Mouse (Mus musculus): ENCODE data around the gene Pdhx. TPM values are rescaled to one million over a fixed set of nuclear protein-coding genes. Genes with fewer than 3 reads are reported as not detected.

Gene Pdhx
- polyA plus RNA-seq, 1 experiment = 20.3 TPM

- Histone ChIP-seq H3K4me3 (ENCODE audit: insufficient read depth, low read length) (no peak overlapping the region), H3K27ac (ENCODE audit: insufficient read depth, low read length) (no peak overlapping the region), H3K4me1 (ENCODE audit: control insufficient read depth, insufficient read depth, low read length) (no peaks in the 10 kb centered on the region)
- no peak for TF ChIP-seq POLR2A (IDR thresholded peaks at IDR 0.05; ENCODE audit: low read depth, low read length)
- no peak for TF ChIP-seq CTCF (IDR thresholded peaks at IDR 0.05; ENCODE audit: borderline replicate concordance, insufficient read depth, low read length)
Observed at GRCm38 (mm10) chr2:103086432-103086831, 13.1 kb upstream of the Pdhx start.

DNA sequence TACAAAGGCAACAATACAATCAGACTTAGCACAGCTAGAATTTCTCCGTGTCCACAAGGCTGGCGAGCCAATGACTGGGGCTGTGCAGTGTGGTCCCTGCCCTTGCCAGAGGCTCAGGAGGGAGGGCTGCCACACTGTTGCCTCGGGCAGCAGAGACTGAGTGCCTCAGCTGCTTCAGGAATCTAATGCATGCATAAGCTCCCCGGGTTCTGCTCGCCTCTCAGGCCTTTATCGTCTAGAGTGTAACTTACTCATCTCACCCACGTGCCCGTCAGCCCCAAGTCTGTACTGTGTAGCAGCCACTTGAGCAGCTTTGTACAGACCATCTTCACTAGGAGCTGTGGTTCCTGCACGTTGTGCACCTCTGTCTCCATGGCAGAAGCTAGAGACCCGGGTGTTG lies 12.3 kb upstream of the Pdhx start:
- TF ChIP-seq POLR2A (IDR thresholded peaks at IDR 0.05; ENCODE audit: low read depth, low read length) (no peak), CTCF (IDR thresholded peaks at IDR 0.05; ENCODE audit: borderline replicate concordance, insufficient read depth, low read length) (no peak)
- Histone ChIP-seq H3K4me3 (ENCODE audit: insufficient read depth, low read length) (no peak overlapping the region), H3K4me1 (ENCODE audit: control insufficient read depth, insufficient read depth, low read length) (no peaks in the 10 kb centered on the region), H3K27ac (ENCODE audit: insufficient read depth, low read length) (no peak overlapping the region)

DNA sequence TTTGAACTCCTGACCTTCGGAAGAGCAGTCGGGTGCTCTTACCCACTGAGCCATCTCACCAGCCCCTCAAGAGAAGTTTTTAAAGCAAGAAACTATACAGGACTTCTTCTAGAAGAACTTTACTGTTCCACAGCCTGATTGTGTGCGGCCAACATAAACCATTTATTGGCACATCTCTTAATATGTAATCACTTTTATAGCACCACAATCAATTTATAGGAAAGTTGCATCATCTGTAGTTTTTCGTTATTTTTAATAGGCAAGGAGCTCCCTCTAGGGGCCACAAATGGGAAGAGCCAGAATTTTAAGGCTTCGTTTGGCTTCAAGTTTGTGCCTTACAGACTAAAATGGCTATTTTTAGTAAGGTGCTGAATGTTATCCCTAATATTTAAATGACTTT lies 11.1 kb upstream of the Pdhx start:
- H3K27ac ChIP-seq (ENCODE audit: insufficient read depth, low read length) = no peak overlapping the region
- H3K4me3 ChIP-seq (ENCODE audit: insufficient read depth, low read length) = no peak overlapping the region
- TF ChIP-seq CTCF (IDR thresholded peaks at IDR 0.05; ENCODE audit: borderline replicate concordance, insufficient read depth, low read length) (no peak), POLR2A (IDR thresholded peaks at IDR 0.05; ENCODE audit: low read depth, low read length) (no peak)
- H3K4me1 ChIP-seq (ENCODE audit: control insufficient read depth, insufficient read depth, low read length) = no peaks in the 10 kb centered on the region

- Histone ChIP-seq H3K4me1 (ENCODE audit: control insufficient read depth, insufficient read depth, low read length) (no peaks in the 10 kb centered on the region), H3K27ac (ENCODE audit: insufficient read depth, low read length) (no peak overlapping the region)
- TF ChIP-seq CTCF (IDR thresholded peaks at IDR 0.05; ENCODE audit: borderline replicate concordance, insufficient read depth, low read length) = no peak
- no peak for TF ChIP-seq POLR2A (IDR thresholded peaks at IDR 0.05; ENCODE audit: low read depth, low read length)
Observed at GRCm38 (mm10) chr2:103082853-103083252, 9.5 kb upstream of the Pdhx start.

DNA sequence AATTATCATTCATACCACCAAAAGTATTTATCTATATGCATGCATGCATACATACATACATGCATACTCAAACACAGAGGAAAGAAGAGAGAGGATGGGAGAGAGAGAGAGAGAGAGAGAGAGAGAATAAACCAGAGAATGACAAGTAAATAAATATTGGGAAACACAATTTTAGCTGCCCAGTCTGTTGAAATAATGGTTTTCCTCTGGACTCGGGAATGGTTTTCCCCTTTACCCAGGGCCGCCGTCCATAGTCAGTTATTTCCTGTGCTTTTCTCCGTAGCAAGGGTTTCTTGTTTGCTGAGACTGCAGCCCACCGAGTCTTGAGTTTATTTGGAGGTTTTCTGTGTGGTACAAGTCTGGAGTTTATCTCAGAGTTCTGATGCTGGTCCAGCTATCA lies 8.4 kb upstream of the Pdhx start:
- no peaks in the 10 kb centered on the region for H3K4me1 ChIP-seq (ENCODE audit: control insufficient read depth, insufficient read depth, low read length)
- H3K4me3 ChIP-seq (ENCODE audit: insufficient read depth, low read length) = no peak overlapping the region
- no peak overlapping the region for H3K27ac ChIP-seq (ENCODE audit: insufficient read depth, low read length)
- TF ChIP-seq POLR2A (IDR thresholded peaks at IDR 0.05; ENCODE audit: low read depth, low read length) = no peak

More at GRCm38 (mm10) chr2:103082853-103083252, 9.5 kb upstream of the Pdhx start:
- H3K4me3 ChIP-seq (ENCODE audit: insufficient read depth, low read length) = no peak overlapping the region

GRCm38 (mm10) chr2:103081117-103081516 lies 7.8 kb upstream of the Pdhx start:
- H3K4me1 ChIP-seq (ENCODE audit: control insufficient read depth, insufficient read depth, low read length) = no peaks in the 10 kb centered on the region
- no peak for TF ChIP-seq POLR2A (IDR thresholded peaks at IDR 0.05; ENCODE audit: low read depth, low read length)
- H3K27ac ChIP-seq (ENCODE audit: insufficient read depth, low read length) = no peak overlapping the region
- H3K4me3 ChIP-seq (ENCODE audit: insufficient read depth, low read length) = no peak overlapping the region

GRCm38 (mm10) chr2:103070586-103070985 lies 2.7 kb downstream of the Pdhx start:
- TF ChIP-seq POLR2A (IDR thresholded peaks at IDR 0.05; ENCODE audit: low read depth, low read length) = no peak
- no peak for TF ChIP-seq CTCF (IDR thresholded peaks at IDR 0.05; ENCODE audit: borderline replicate concordance, insufficient read depth, low read length)
- 0 out of 2 replicates have a peak, but pooled peaks cover 2% of the 10 kb centered on the region for H3K4me1 ChIP-seq (ENCODE audit: control insufficient read depth, insufficient read depth, low read length)
- no peak overlapping the region for H3K4me3 ChIP-seq (ENCODE audit: insufficient read depth, low read length)
- no peak overlapping the region for H3K27ac ChIP-seq (ENCODE audit: insufficient read depth, low read length)

GRCm38 (mm10) chr2:103069752-103070405 lies 3.4 kb downstream of the Pdhx start:
- no peak for TF ChIP-seq CTCF (IDR thresholded peaks at IDR 0.05; ENCODE audit: borderline replicate concordance, insufficient read depth, low read length)
- no peak for TF ChIP-seq POLR2A (IDR thresholded peaks at IDR 0.05; ENCODE audit: low read depth, low read length)
- H3K4me3 ChIP-seq (ENCODE audit: insufficient read depth, low read length) = no peak overlapping the region
- no peak overlapping the region for H3K27ac ChIP-seq (ENCODE audit: insufficient read depth, low read length)
- 0 out of 2 replicates have a peak, but pooled peaks cover 2% of the 10 kb centered on the region for H3K4me1 ChIP-seq (ENCODE audit: control insufficient read depth, insufficient read depth, low read length)

DNA sequence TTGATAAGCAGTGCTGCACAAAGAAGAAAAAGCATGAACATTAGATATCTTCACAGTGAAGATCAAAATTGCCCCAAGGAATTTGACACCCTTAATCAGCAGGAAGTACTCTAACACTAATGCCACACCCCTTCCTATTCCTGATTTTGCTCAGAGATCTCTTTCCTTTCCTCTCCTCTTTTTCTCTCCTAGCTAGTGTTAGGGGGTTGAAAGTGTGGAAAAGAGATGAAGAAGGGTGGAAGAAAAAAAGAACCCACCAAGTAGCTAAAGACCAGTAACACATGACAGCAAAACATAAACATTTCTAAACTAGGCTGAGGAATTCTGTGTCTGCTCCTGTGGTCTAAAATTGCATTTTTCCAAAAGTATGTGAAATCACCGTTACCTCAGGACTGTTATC lies 4.7 kb downstream of the Pdhx start:
- H3K4me3 ChIP-seq (ENCODE audit: insufficient read depth, low read length) = no peak overlapping the region
- H3K4me1 ChIP-seq (ENCODE audit: control insufficient read depth, insufficient read depth, low read length) = 0 out of 2 replicates have a peak, but pooled peaks cover 2% of the 10 kb centered on the region
- TF ChIP-seq POLR2A (IDR thresholded peaks at IDR 0.05; ENCODE audit: low read depth, low read length) (no peak), CTCF (IDR thresholded peaks at IDR 0.05; ENCODE audit: borderline replicate concordance, insufficient read depth, low read length) (no peak)
- no peak overlapping the region for H3K27ac ChIP-seq (ENCODE audit: insufficient read depth, low read length)

DNA sequence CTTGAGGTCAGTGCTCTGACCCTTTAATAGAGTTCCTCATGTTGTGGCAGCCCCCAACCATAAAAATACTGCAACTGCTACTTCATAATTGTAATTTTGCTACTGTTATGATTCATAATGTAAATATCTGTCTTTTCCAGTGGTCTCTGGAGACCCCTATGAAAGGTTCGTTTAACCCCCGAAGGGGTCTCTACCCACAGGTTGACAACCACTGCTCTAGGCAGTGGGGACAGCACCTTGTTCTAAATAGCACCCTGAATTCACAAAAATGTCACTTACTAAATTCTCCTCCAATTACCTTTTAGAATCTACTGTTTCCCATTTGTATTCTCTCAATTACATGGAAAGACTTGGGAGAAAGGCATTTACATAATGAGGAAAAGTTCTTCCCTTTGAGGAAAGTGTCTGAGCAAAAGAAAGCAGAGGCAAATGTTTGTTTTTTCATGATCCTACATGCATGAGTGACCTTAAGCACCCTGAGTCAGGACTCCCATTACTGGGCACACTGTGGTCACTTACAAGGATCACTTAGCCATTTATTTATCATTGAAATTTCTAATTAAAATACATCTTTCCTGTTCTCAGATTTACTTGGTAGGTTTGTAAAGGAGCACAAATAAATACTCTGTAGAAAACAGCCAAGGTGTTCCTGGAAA lies 5.6 kb downstream of the Pdhx start:
- TF ChIP-seq POLR2A (IDR thresholded peaks at IDR 0.05; ENCODE audit: low read depth, low read length) = no peak
- TF ChIP-seq CTCF (IDR thresholded peaks at IDR 0.05; ENCODE audit: borderline replicate concordance, insufficient read depth, low read length) = no peak
- Histone ChIP-seq H3K4me1 (ENCODE audit: control insufficient read depth, insufficient read depth, low read length) (peaks cover 4% of the 10 kb centered on the region), H3K27ac (ENCODE audit: insufficient read depth, low read length) (no peak overlapping the region), H3K4me3 (ENCODE audit: insufficient read depth, low read length) (no peak overlapping the region)
